Mouse (Mus musculus): ENCODE results near the gene Tax1bp1.

GRCm38 (mm10) chr6:52797252-52797800, 83.8 kb downstream of the Tax1bp1 start:
- TF ChIP-seq EP300 (IDR thresholded peaks at IDR 0.05): no peak
- peak; percentile 53 for TF ChIP-seq CTCF (IDR thresholded peaks at IDR 0.05)
